Mouse (Mus musculus): ENCODE data around the gene Frmd4a.

DNA sequence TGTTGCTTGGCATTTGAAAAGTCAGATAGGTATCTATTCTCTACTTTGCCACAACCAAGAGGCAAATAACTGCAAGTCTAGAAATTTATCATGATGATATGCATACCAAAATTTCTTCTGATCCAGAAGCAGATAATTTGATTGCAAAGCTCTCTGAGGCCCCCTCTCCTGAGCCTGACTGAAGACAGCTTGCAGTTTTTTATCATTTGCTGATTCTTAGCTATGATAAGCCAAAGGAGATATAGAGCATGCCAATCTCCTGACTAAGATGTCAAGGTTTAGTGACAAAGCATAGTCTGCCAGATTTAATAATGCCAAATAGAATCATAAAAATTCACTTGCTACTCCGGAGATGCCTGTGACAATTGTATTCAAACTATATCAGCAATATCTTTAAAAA is 240.1 kb downstream of the Frmd4a start:
- TF ChIP-seq MAFK (IDR thresholded peaks at IDR 0.05; ENCODE audit: insufficient read depth, low read depth, low read length) (no peak), ZC3H11A (IDR thresholded peaks at IDR 0.05; ENCODE audit: borderline replicate concordance, low read depth, low read length) (no peak), ZNF384 (IDR thresholded peaks at IDR 0.05; ENCODE audit: low read depth, low read length) (no peak)

All from ES-E14 (cell line).